Mouse (Mus musculus) cerebellum, adult 2 months (tissue): Measurements from ENCODE around the gene Lyst. TPM values are rescaled to one million over a fixed set of nuclear protein-coding genes. Genes with fewer than 3 reads are reported as not detected.

Experiments used
- DNase-seq, 2 experiments: peaks; one replicate each; pipeline ENCODE4 v3.0.0; 2021
- H3K27ac ChIP-seq: fragments of 200-500 bp; 2 replicates; pipeline ENCODE4 v1.5.1; 2012; ENCODE audit warnings: low read length, control low read depth, inconsistent platforms; ENCODE audit not compliant: insufficient read depth
- H3K27me3 ChIP-seq: fragments of 200-500 bp; 2 replicates; pipeline ENCODE4 v1.6.1; 2012; ENCODE audit warnings: inconsistent platforms, mild to moderate bottlenecking, low read length, moderate library complexity; ENCODE audit not compliant: control insufficient read depth, insufficient read depth
- H3K4me1 ChIP-seq: fragments of 200-500 bp; 2 replicates; pipeline ENCODE4 v1.6.1; 2011; ENCODE audit warnings: low read length; ENCODE audit not compliant: control insufficient read depth, insufficient read depth
- H3K4me3 ChIP-seq: fragments of 200-500 bp; replicated peaks from 2 replicates; pipeline ENCODE3; 2011; ENCODE audit warnings: mild to moderate bottlenecking, low read depth, low read length, control low read depth; ENCODE audit not compliant: insufficient read depth
- CTCF ChIP-seq: fragments of 200-500 bp; IDR thresholded peaks from 2 replicates; pipeline ENCODE4 v1.5.1; 2011; ENCODE audit warnings: low read depth, mild to moderate bottlenecking, control low read depth, low read length, moderate library complexity, borderline replicate concordance; ENCODE audit not compliant: insufficient read depth
- POLR2A ChIP-seq: fragments of 200-500 bp; IDR thresholded peaks from 2 replicates; pipeline ENCODE4 v1.6.1; 2011; ENCODE audit warnings: low read length, control low read depth, borderline replicate concordance; ENCODE audit not compliant: insufficient read depth
- whole genome bisulfite sequencing: fragments of 180-500 bp; shearing (Covaris S2); methylation state at CpG from one replicate; pipeline ENCODE4 v1.1.7; 2018; 5-methylcytosine and 5-hydroxymethylcytosine counted together
- polyA plus RNA-seq: library from polyadenylated mRNA; depleted of rRNA; stranded (reverse); fragments of >200 nt; gene quantifications from 2 replicates; pipeline ENCODE4 v1.2.3, GENCODE M21; 2012; rRNA removed

The Lyst gene
- polyA plus RNA-seq, 1 experiment: 14.5 TPM

- H3K4me1 ChIP-seq: no peaks in the 10 kb centered on the region
- DNase-seq: no peak
- no peak overlapping the region for H3K27ac ChIP-seq
- no peak for TF ChIP-seq CTCF
- TF ChIP-seq POLR2A: no peak
- WGBS: 92% methylated on average over 7 of the region's 7 CpGs
- H3K27me3 ChIP-seq: no peaks in the 10 kb centered on the region
- H3K4me3 ChIP-seq: no peak overlapping the region
Observed at GRCm38 (mm10) chr13:13824946-13825345, 234.7 kb downstream of the Lyst start.

GRCm38 (mm10) chr13:13826533-13826932 is 236.3 kb downstream of the Lyst start:
- Histone ChIP-seq H3K4me1 (no peaks in the 10 kb centered on the region), H3K27me3 (no peaks in the 10 kb centered on the region), H3K27ac (no peak overlapping the region), H3K4me3 (no peak overlapping the region)
- no peak for DNase-seq
- WGBS: 10% methylated on average over 6 of the region's 6 CpGs
- TF ChIP-seq POLR2A: no peak

- Histone ChIP-seq H3K27ac (no peak overlapping the region), H3K4me1 (no peaks in the 10 kb centered on the region), H3K4me3 (no peak overlapping the region), H3K27me3 (no peaks in the 10 kb centered on the region)
- no peak for TF ChIP-seq CTCF
- TF ChIP-seq POLR2A: no peak
- WGBS: 54% methylated on average over 1 of the region's 1 CpGs
- DNase-seq: no peak
Observed at GRCm38 (mm10) chr13:13828125-13828524, 237.9 kb downstream of the Lyst start.

Other genes with a start within 250 kb of the Lyst start
- gene Gpr137b, start 196.4 kb upstream of the Lyst start, polyA plus RNA-seq: 22.7 and 25.3 TPM in 2 replicates
- 14.4 and 16.6 TPM in 2 replicates for gene Nid1, start 152.8 kb upstream of the Lyst start, polyA plus RNA-seq
- gene Gng4, start 193.7 kb downstream of the Lyst start, polyA plus RNA-seq: 14.2 and 17.4 TPM in 2 replicates